In the genomic region with DNA sequence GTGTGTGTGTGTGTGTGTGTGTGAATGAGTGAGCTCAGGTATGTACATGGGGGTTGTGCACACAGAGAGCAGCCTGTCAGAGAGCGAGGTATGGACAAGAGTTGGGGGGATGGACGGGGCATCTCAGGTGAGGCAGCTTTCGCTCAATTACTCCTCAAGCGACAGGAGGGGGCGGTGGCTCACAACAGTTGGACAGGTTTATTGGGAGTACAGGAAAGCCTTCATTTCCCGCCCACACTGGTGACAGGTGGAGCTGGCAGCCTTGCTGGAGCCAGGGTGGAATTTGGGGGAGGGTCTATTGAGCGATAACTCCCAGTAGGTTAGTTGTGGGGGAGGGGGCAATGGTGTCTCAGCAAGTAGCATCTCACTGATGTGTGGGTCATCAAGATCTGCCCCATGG, we compare ENCODE assay signal across 23 mouse cellular contexts. TPM values are rescaled to one million over a fixed set of nuclear protein-coding genes. Genes with fewer than 3 reads are reported as not detected.
DNase-seq lines count a peak whose midpoint lies in the region; ATAC-seq and TF ChIP-seq lines count a peak whose summit lies in the region.
"Had no signal": no experiment of that assay in that cellular context is flagged by ENCODE, and none has a peak within 500 bp of the region (broad histone marks: within the 10 kb centered on the region; RNA-seq: fewer than 3 reads in every experiment).

No protein-coding gene starts in this region.

- H3K9me3 ChIP-seq in kidney, postnatal 0 days (replicated peaks; ENCODE audit: low read length) = no peaks in the 10 kb centered on the region
- H3K9me3 ChIP-seq: embryonic facial prominence, embryonic 12.5 days; embryonic facial prominence, embryonic 15.5 days; forebrain, embryonic 10.5 days; forebrain, embryonic 12.5 days; G1E had no signal

- no peak for ATAC-seq in kidney, postnatal 0 days (replicated peaks; ENCODE audit: low FRiP score, low read depth)
- ATAC-seq: activated CD4-positive, CD25-positive, alpha-beta regulatory T cell, adult 4 months; CD4-positive, CD25-positive, alpha-beta regulatory T cell, adult 4 months; forebrain, embryonic 14.5 days; forebrain, embryonic 16.5 days; Patski had no signal

- H3K27ac ChIP-seq in kidney, postnatal 0 days = no peak overlapping the region
- H3K27ac ChIP-seq: embryonic facial prominence, embryonic 12.5 days; embryonic facial prominence, embryonic 15.5 days; forebrain, embryonic 10.5 days; forebrain, embryonic 12.5 days had no signal

- 41% methylated on average over 7 of the region's 7 CpGs for WGBS in kidney, postnatal 0 days

- no peak overlapping the region for H3K4me2 ChIP-seq in kidney, postnatal 0 days (ENCODE audit: low read length)
- H3K4me2 ChIP-seq: embryonic facial prominence, embryonic 12.5 days; embryonic facial prominence, embryonic 15.5 days; forebrain, embryonic 12.5 days had no signal

- peak; percentile 35; the same call in 1 of the 2 replicates for TF ChIP-seq CTCF in kidney, postnatal 0 days (IDR thresholded peaks at IDR 0.05; ENCODE audit: low read depth)

- H3K4me1 ChIP-seq in kidney, postnatal 0 days (replicated peaks; ENCODE audit: insufficient read depth, low read length) = no peaks in the 10 kb centered on the region
- H3K4me1 ChIP-seq: embryonic facial prominence, embryonic 15.5 days had no signal

- peak; percentile 61 for DNase-seq in cerebellum, adult 11-12 months
- DNase-seq in cerebellum, postnatal 4 days (ENCODE audit: low spot score in 2 of 2) = no peak
- peak; percentile 67 to 79 for DNase-seq in cerebellum, postnatal 14 days
- no peak for DNase-seq in cerebellum, adult 9-10 months
- no peak for DNase-seq in kidney, postnatal 0 days (ENCODE audit: low spot score)
- DNase-seq in kidney, postnatal 36 days = no peak
- DNase-seq: adrenal gland, adult 8-10 months; adrenal gland, postnatal 14 days; adrenal gland, postnatal 36 days; B cell, adult 2 months; cerebellum, adult 8-10 months; embryo, embryonic 11 days had no signal

- H3K4me3 ChIP-seq in kidney, postnatal 0 days (replicated peaks; ENCODE audit: low read depth, low read length) = no peak overlapping the region
- H3K4me3 ChIP-seq: embryonic facial prominence, embryonic 12.5 days; embryonic facial prominence, embryonic 15.5 days; erythroblast, embryonic 14.5 days; forebrain, embryonic 10.5 days; forebrain, embryonic 12.5 days had no signal

- no peaks in the 10 kb centered on the region for H3K36me3 ChIP-seq in kidney, postnatal 0 days (ENCODE audit: insufficient read depth, low read length)
- H3K36me3 ChIP-seq: embryonic facial prominence, embryonic 12.5 days; embryonic facial prominence, embryonic 15.5 days; forebrain, embryonic 10.5 days; forebrain, embryonic 12.5 days; G1E had no signal

- no peak overlapping the region for H3K9ac ChIP-seq in kidney, postnatal 0 days (ENCODE audit: low read depth, low read length)
- H3K9ac ChIP-seq: embryonic facial prominence, embryonic 12.5 days; embryonic facial prominence, embryonic 15.5 days; forebrain, embryonic 12.5 days had no signal

- no peaks in the 10 kb centered on the region for H3K27me3 ChIP-seq in kidney, postnatal 0 days (ENCODE audit: insufficient read depth, low read length)
- H3K27me3 ChIP-seq: embryonic facial prominence, embryonic 15.5 days; forebrain, embryonic 12.5 days; Patski had no signal

RNA-seq across cellular contexts. Expression of gene Cacna1i, which starts 48.2 kb away (rescaled TPM):
- polyA plus RNA-seq in kidney, postnatal 0 days (2015; fragmentation: Nextera tagmentation; extraction: Ambion mirVana) = not detected in 2 replicates
- polyA plus RNA-seq: CD4-positive, CD25-positive, alpha-beta regulatory T cell, adult 4 months; erythroblast, embryonic 14.5 days; G1E had no signal

Comparison
In these comparisons a context has a peak if more than half of its experiments do, and no peak if none do; other contexts are left out.
1. DNase-seq: peak in cerebellum, adult 11-12 months (single experiment) and cerebellum, postnatal 14 days (2 of 2); none in cerebellum, postnatal 4 days (0 of 2), cerebellum, adult 9-10 months (single experiment), kidney, postnatal 0 days (single experiment) and kidney, postnatal 36 days (0 of 2).